Mouse (Mus musculus): Measurements from ENCODE around the gene Efcab12.
A peak's percentile ranks its signal among the peaks of the same experiment; 100 is the strongest.

DNA sequence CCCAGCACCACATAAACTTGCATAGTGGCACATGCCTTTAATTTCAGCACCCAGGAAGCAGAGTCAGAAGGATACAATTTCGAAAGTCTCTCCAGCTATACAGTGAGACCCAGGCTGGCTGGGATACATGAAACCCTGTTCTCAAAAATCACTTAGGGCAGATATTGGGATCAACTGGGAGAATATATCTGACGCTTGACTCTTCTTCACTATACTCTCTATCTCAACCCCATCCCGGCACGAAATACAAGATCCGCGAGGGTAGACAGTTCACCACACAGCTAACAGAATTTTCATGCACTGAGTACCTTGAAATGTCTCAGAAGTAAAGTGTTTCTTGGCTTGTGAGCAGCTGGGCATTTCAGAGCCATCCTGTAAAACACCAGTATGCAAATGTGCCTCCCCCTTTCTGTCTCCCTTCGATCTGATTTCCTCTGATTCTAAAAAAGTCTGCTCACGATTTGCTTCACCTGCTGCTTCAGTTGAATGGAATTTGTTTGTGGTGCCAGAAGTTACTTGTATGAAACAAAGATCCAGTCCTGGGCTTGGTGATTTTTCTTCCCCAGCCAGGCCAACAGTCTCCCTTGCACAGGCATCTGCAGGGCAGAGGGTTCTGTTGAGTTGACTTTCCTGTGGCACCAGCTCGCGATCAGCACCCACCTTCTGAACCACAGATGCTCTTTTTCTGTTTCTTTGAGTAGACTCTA, 10.5 kb upstream of the Efcab12 start:
- peak; percentile 50; the same call in 1 of the 2 replicates for TF ChIP-seq RCOR1 (conservative IDR thresholded peaks at IDR 0.05; ENCODE audit: low read depth, low read length)
- TF ChIP-seq POLR2A (IDR thresholded peaks at IDR 0.05; ENCODE audit: low read depth, low read length), result no peak
- TF ChIP-seq EP300 (IDR thresholded peaks at IDR 0.05; ENCODE audit: low read length), result peak; percentile 76
- 0 out of 2 replicates have a peak, but pooled peaks have one; percentile 57 for TF ChIP-seq ZNF384 (IDR thresholded peaks at IDR 0.05; ENCODE audit: low read depth, low read length)
- no peak for TF ChIP-seq CTCF (conservative IDR thresholded peaks at IDR 0.05 in 1 of 2, IDR thresholded peaks at IDR 0.05 in 1 of 2; ENCODE audit: low read depth in 2 of 2, low read length in 2 of 2)
- TF ChIP-seq SMC3 (IDR thresholded peaks at IDR 0.05; ENCODE audit: low read depth, low read length), result no peak
- TF ChIP-seq MYC (IDR thresholded peaks at IDR 0.05; ENCODE audit: low read depth, low read length), result 0 out of 2 replicates have a peak, but pooled peaks have one; percentile 18
- peak; percentile 61 for TF ChIP-seq IRF4 (IDR thresholded peaks at IDR 0.05; ENCODE audit: low read depth, low read length)
- TF ChIP-seq ZKSCAN1 (IDR thresholded peaks at IDR 0.05; ENCODE audit: borderline replicate concordance, low read depth, low read length), result no peak
- 0 out of 2 replicates have a peak, but pooled peaks have one; percentile 53 for TF ChIP-seq ZMIZ1 (IDR thresholded peaks at IDR 0.05; ENCODE audit: low read depth, low read length)
- TF ChIP-seq ELF1 (IDR thresholded peaks at IDR 0.05; ENCODE audit: low read depth, low read length), result 0 out of 2 replicates have a peak, but pooled peaks have one; percentile 30
- peak; percentile 11; the same call in 1 of the 2 replicates for TF ChIP-seq NRF1 (IDR thresholded peaks at IDR 0.05; ENCODE audit: low read depth, low read length)

Data from CH12.LX (cell line).